Mouse (Mus musculus): ENCODE measurements around the gene Ncam1.

DNA sequence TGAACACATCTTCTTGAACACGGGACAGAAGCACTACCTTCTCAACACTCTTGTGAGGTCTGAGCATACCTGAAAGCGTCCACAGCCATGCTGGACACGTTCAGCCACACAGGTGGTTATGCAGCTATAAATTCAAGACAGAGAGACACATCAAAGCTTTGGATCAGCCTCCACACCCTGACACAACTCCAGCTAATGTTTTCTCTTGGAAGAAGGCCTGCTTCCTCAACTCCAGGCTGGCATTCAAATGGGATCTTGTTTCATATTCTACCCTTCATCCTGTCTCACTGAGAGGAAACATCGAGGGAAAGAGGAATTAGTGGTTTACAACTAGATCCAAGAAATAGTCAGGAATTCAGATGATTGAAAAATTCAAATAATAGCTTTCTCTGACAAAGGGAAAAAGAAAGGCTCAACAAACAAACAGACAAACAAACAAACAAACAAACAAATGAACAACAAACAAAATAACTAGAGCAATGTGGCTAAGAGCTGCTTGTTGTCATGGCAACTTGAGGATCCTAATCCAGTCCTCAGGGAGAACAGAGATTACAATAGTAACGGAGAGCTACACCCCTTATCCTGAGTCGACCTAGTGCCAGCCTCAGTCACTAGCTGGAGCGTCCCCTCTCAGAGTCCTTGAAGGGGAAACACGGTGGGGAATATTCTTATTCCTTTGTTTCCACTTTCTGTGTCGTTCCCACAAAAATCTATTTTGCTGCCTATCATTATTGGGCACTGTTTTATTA lies 175.6 kb downstream of the Ncam1 start:
- no peak for TF ChIP-seq SIN3A (IDR thresholded peaks at IDR 0.05; ENCODE audit: low read length)
- no peak for TF ChIP-seq CTCF (conservative IDR thresholded peaks at IDR 0.05 in 1 of 2, IDR thresholded peaks at IDR 0.05 in 1 of 2; ENCODE audit: low read depth in 2 of 2, low read length in 2 of 2)
- TF ChIP-seq EP300 (IDR thresholded peaks at IDR 0.05; ENCODE audit: low read length) = no peak
- no peak for TF ChIP-seq NRF1 (IDR thresholded peaks at IDR 0.05; ENCODE audit: low read depth, low read length)
- TF ChIP-seq UBTF (IDR thresholded peaks at IDR 0.05; ENCODE audit: low read depth, low read length) = no peak
- no peak for TF ChIP-seq GABPA (IDR thresholded peaks at IDR 0.05; ENCODE audit: insufficient replicate concordance, low read depth, low read length)
- TF ChIP-seq ZC3H11A (IDR thresholded peaks at IDR 0.05; ENCODE audit: low read depth, low read length) = no peak
- TF ChIP-seq POLR2AphosphoS2 (IDR thresholded peaks at IDR 0.05; ENCODE audit: low read depth, low read length) = no peak
- TF ChIP-seq MAX (IDR thresholded peaks at IDR 0.05; ENCODE audit: low read length) = no peak
- no peak for TF ChIP-seq E2F4 (IDR thresholded peaks at IDR 0.05; ENCODE audit: insufficient replicate concordance, low read depth, low read length)
- no peak for TF ChIP-seq MEF2A (IDR thresholded peaks at IDR 0.05; ENCODE audit: borderline replicate concordance, low read depth, low read length)
- TF ChIP-seq ZMIZ1 (IDR thresholded peaks at IDR 0.05; ENCODE audit: low read depth, low read length) = no peak
- no peak for TF ChIP-seq POLR2A (IDR thresholded peaks at IDR 0.05; ENCODE audit: low read depth, low read length)
